Mouse (Mus musculus) cortical plate, adult 2 months (tissue): ENCODE data around the gene Gse1.

Experiments
- CTCF ChIP-seq: fragments of 200-500 bp; IDR thresholded peaks from 2 replicates; pipeline ENCODE4 v1.5.1; 2011; ENCODE audit warnings: mild to moderate bottlenecking, control low read depth, low read length; ENCODE audit not compliant: insufficient read depth; ENCODE audit errors: extremely low read depth
- POLR2A ChIP-seq: fragments of 200-500 bp; IDR thresholded peaks from 2 replicates; pipeline ENCODE4 v1.6.1; 2011; ENCODE audit warnings: mild to moderate bottlenecking, low read length, control low read depth; ENCODE audit not compliant: insufficient read depth; ENCODE audit errors: extremely low read depth

- no peak for TF ChIP-seq POLR2A
- no peak for TF ChIP-seq CTCF
Observed at GRCm38 (mm10) chr8:120325172-120325767, 97.0 kb downstream of the Gse1 start.
